Mouse (Mus musculus) C2C12 (cell line): ENCODE results near the gene Birc3. TPM values are rescaled to one million over a fixed set of nuclear protein-coding genes. Genes with fewer than 3 reads are reported as not detected.
"Not testable (repeated sequence)": the region's sequence is repeated elsewhere in the genome, so short reads cannot be mapped to it uniquely, and the experiment has no call there.

ENCODE experiments used
- H3K27me3 ChIP-seq: one replicate; pipeline ENCODE4 v1.6.1; 2011; ENCODE audit not compliant: control insufficient read depth, insufficient read depth, insufficient read length
- H3K36me3 ChIP-seq: one replicate; pipeline ENCODE4 v1.6.1; 2011; ENCODE audit not compliant: control insufficient read depth, insufficient read depth
- H3K4me3 ChIP-seq: one replicate; pipeline ENCODE4 v1.5.1; 2011; ENCODE audit warnings: mild to moderate bottlenecking, control low read depth; ENCODE audit not compliant: poor library complexity, insufficient read depth, severe bottlenecking
- H3K79me2 ChIP-seq: one replicate; pipeline ENCODE4 v1.6.1; 2011; ENCODE audit not compliant: control insufficient read depth, insufficient read depth
- H3K79me3 ChIP-seq: one replicate; pipeline ENCODE4 v1.6.1; 2011; ENCODE audit warnings: low read depth, control low read depth
- H3ac ChIP-seq: one replicate; pipeline ENCODE3; 2011; ENCODE audit warnings: low read depth; ENCODE audit not compliant: control insufficient read depth, insufficient read length
- CEBPB ChIP-seq: IDR thresholded peaks from one replicate; pipeline ENCODE4 v1.6.1; 2011; ENCODE audit warnings: low read depth, mild to moderate bottlenecking, control low read depth, moderate library complexity
- CTCF ChIP-seq: IDR thresholded peaks from one replicate; pipeline ENCODE4 v1.5.1; 2011; ENCODE audit not compliant: control insufficient read depth, insufficient read depth, insufficient read length
- FOSL1 ChIP-seq: IDR thresholded peaks from one replicate; pipeline ENCODE4 v1.8.0; 2011; ENCODE audit warnings: mild to moderate bottlenecking, low read length; ENCODE audit not compliant: poor library complexity, insufficient read depth, severe bottlenecking
- MAX ChIP-seq: IDR thresholded peaks from one replicate; pipeline ENCODE4 v1.6.1; 2011; ENCODE audit warnings: mild to moderate bottlenecking, control low read depth
- MYOD1 ChIP-seq: IDR thresholded peaks from one replicate; pipeline ENCODE4 v1.6.1; 2011; ENCODE audit warnings: low read depth; ENCODE audit not compliant: control insufficient read depth, insufficient read length
- MYOG ChIP-seq: IDR thresholded peaks from one replicate; pipeline ENCODE4 v1.6.1; 2011; ENCODE audit not compliant: control insufficient read depth, insufficient read length; ENCODE audit errors: extremely low read depth
- USF1 ChIP-seq: IDR thresholded peaks from one replicate; pipeline ENCODE4 v1.6.1; 2011; ENCODE audit warnings: low read depth, mild to moderate bottlenecking, control low read depth, moderate library complexity
- polyA plus RNA-seq: library from polyadenylated mRNA; unstranded; fragments of >200 nt; fragmentation: generic; extraction: Trizol; gene quantifications from one replicate; pipeline ENCODE4 v1.2.1, GENCODE M21; 2012; ENCODE audit warnings: missing spikeins

Birc3 gene
- polyA plus RNA-seq, 1 experiment: 0.05 TPM

DNA sequence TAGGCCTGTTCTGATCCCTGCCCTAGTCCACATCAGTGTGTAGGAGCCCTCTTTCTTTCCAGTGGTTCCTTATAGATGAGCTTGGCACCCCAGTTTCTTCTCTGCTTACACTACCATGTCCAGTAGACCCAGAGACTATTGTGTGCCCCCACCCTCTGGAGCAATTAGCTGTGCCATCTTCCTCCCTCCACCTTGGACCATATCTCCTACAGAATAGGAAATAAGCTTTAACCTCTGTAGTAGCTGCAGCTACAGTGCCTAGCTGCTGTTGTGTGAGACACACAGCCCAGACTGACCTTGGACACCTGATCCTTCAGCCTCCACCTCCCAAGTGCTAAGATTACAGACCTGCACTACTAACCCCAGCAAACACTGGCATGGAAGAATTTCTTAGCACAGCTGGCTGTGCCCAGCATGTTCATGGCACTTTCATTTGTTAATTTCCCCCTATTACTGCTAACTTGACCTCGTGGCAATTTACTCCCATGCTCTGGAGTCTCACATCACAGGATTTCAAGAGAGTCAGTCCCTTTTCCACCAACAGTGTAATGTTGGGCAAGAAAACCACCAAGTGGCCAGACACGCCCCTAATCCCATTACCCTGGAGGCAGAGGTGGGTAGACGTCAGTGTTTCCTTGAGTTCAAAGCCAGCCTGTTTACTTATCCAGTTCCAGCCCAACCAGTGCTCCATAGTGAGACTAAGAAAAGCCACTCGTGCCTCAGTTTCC, 1.5 kb downstream of the Birc3 start:
- TF ChIP-seq FOSL1: no peak
- TF ChIP-seq USF1: no peak
- no peak for TF ChIP-seq CEBPB
- no peak for TF ChIP-seq MAX
- no peak for TF ChIP-seq MYOD1
- no peak for TF ChIP-seq MYOG
- TF ChIP-seq CTCF: no peak
- Histone ChIP-seq H3ac (no peak overlapping the region), H3K79me3 (no peaks in the 10 kb centered on the region), H3K36me3 (no peaks in the 10 kb centered on the region), H3K79me2 (no peaks in the 10 kb centered on the region), H3K4me3 (no peak overlapping the region), H3K27me3 (no peaks in the 10 kb centered on the region)

DNA sequence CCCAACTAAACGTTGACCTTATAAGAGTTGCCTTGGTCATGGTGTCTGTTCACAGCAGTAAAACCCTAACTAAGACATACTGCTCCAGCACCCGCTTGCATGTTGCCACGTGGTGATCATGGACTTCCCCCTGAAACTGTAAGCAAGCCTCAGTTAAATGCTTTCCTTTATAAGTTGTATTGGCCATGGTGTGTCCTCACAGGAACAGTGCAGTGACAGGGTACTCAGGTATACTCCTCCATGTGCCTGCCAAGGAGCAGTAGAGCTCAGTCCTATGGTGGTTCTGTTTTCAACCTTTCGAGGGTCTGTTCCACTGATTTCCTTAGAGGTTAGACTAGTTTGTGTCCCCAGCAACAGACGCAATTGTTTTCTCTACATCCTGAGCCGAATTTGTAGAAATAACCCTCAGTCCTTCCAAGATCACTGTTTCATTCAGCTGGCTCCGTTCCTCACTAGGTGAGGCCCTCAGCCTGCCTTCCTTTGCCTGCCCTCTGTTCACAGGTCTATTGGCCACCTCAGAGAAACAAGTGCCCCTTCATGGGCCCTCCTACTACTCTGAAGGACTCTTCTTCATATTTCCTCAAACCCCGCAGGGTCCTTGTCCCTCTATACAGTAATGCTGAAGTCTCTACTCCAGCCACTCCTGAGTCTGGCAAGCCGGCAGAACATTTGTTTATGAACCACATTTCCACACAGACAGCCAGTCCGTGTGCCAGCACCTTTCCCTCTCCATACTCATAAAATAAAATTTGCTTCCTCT, 2.2 kb downstream of the Birc3 start:
- no peak overlapping the region for H3ac ChIP-seq
- H3K79me3 ChIP-seq: no peaks in the 10 kb centered on the region
- no peaks in the 10 kb centered on the region for H3K27me3 ChIP-seq
- no peak overlapping the region for H3K4me3 ChIP-seq
- H3K36me3 ChIP-seq: no peaks in the 10 kb centered on the region
- TF ChIP-seq MYOD1 (no peak), CTCF (no peak), CEBPB (no peak), USF1 (no peak), MYOG (no peak), FOSL1 (no peak), MAX (no peak)
- no peaks in the 10 kb centered on the region for H3K79me2 ChIP-seq

DNA sequence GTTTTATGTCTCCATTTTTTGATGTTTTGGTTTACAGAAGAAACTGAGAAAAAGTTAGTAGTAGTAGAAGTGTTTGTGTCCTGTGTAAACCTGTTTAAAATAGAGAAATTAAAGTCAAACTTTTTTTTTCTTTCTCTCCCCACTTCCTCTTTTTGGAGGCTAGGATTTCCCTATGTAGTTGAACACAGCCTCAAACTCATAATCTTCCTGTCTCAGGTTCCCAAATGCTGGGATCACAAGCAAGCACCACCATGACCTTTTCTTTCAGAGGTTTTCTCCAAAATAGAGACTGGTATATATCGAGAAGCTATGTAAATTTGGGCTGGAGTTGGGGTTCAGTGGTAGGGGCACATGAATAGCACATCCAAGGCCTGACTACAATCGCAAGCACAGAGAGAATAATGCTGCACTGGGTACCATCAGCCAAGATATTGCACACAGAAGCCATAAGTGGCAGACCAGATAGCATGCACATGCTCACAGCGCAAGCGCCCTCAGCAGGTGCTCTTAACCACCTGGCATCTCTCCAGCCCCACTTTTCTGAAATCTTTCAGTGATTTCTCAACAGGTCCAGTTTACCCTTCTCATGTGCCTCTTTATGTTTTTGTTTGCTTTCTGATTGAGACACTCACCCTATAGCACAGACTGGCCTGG, 4.0 kb downstream of the Birc3 start:
- no peak overlapping the region for H3ac ChIP-seq

DNA sequence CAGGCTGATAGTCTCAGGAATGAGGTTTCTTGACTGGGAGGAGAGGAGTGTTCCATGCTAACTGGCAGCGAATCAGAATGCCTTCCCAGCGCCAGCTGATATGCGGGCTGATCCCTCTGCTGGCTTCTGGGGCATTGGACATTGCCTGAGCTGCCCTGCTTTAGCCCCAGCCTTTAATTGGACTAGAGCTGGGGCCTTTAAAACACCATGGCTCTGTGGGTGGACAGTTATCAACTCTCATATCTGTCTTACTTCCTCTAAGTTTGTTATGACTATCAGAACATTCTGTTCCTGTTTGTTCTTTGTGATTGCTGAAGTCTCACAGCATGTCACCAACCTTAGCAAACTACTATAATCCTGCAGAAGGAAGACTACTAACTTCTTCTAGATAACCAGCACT, 5.0 kb downstream of the Birc3 start:
- no peaks in the 10 kb centered on the region for H3K27me3 ChIP-seq
- no peaks in the 10 kb centered on the region for H3K79me3 ChIP-seq
- no peaks in the 10 kb centered on the region for H3K79me2 ChIP-seq
- no peak for TF ChIP-seq MYOD1
- TF ChIP-seq MYOG: no peak
- H3K4me3 ChIP-seq: no peak overlapping the region
- no peaks in the 10 kb centered on the region for H3K36me3 ChIP-seq
- H3ac ChIP-seq: no peak overlapping the region

More for the DNA sequence above, 4.0 kb downstream of the Birc3 start:
- Histone ChIP-seq H3K4me3 (no peak overlapping the region), H3K36me3 (no peaks in the 10 kb centered on the region), H3K79me2 (no peaks in the 10 kb centered on the region), H3K79me3 (no peaks in the 10 kb centered on the region), H3K27me3 (no peaks in the 10 kb centered on the region)
- TF ChIP-seq USF1 (no peak), CEBPB (no peak), FOSL1 (no peak), CTCF (no peak), MAX (no peak), MYOG (no peak), MYOD1 (no peak)

DNA sequence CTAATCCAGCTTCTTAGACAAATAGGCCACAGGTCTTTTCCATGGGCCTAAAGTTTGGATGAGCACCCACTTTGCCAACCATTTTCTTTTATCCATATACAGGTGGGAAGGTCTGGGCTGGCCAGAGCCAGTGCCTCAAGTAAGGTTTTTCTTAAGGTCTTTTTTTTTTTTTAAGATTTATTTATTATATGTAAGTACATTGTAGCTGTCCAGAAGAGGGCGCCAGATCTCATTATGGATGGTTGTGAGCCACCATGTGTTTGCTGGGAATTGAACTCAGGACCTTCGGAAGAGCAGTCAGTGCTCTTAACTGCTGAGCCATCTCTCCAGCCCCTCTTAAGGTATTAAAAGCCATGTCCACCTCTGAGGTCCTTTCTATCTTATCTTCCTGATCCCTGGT, 6.0 kb downstream of the Birc3 start:
- H3K79me3 ChIP-seq, H3K4me3 ChIP-seq, H3K79me2 ChIP-seq, H3K36me3 ChIP-seq, H3K27me3 ChIP-seq, H3ac ChIP-seq: not testable (repeated sequence)

DNA sequence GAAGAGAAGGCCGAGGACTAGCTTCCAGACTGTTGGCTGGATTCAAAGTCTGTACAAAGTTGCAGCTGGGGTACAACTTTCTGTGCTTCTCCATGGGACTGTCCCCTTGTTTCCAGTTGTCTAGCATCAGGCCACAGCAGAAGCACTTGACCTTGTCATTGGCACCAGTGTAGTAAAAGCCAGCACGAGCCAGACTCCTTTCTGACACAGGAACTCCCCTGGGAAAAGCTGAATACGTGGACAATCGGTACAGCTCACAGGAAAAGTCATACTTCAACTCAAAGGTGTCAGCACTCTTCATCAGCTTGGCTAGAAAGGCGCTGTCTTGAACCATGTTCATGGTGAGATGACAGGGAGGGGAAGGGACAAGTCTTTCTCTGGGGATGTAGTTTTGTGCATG, 12.0 kb downstream of the Birc3 start:
- H3K36me3 ChIP-seq: no peaks in the 10 kb centered on the region

More for the DNA sequence above, 12.0 kb downstream of the Birc3 start:
- Histone ChIP-seq H3K79me2 (no peaks in the 10 kb centered on the region), H3K27me3 (no peaks in the 10 kb centered on the region), H3K79me3 (no peaks in the 10 kb centered on the region), H3ac (no peak overlapping the region), H3K4me3 (no peak overlapping the region)
- no peak for TF ChIP-seq MYOD1
- no peak for TF ChIP-seq MAX
- TF ChIP-seq CTCF: no peak
- no peak for TF ChIP-seq MYOG
- TF ChIP-seq FOSL1: no peak
- no peak for TF ChIP-seq USF1
- TF ChIP-seq CEBPB: no peak
